Mouse (Mus musculus) midbrain, embryonic 10.5 days (tissue): ENCODE results near the gene Icam4. TPM values are rescaled to one million over a fixed set of nuclear protein-coding genes. Genes with fewer than 3 reads are reported as not detected.

ENCODE experiments used
- DNase-seq: peaks from one replicate; pipeline ENCODE4 v3.0.0-alpha.2; 2017; ENCODE audit warnings: low spot score
- H3K27ac ChIP-seq: fragments of 300-500 bp; sonication (generic); replicated peaks from 2 replicates; pipeline ENCODE4 v1.5.1; 2016; ENCODE audit warnings: mild to moderate bottlenecking
- H3K27me3 ChIP-seq: fragments of 300-500 bp; sonication (generic); 2 replicates; pipeline ENCODE4 v1.6.1; 2016; ENCODE audit warnings: low read depth, mild to moderate bottlenecking; ENCODE audit not compliant: poor library complexity, severe bottlenecking
- H3K36me3 ChIP-seq: fragments of 300-500 bp; sonication (generic); 2 replicates; pipeline ENCODE4 v1.6.1; 2016; ENCODE audit warnings: mild to moderate bottlenecking, moderate library complexity
- H3K4me1 ChIP-seq: fragments of 300-500 bp; sonication (generic); 2 replicates; pipeline ENCODE4 v1.6.1; 2016
- H3K4me3 ChIP-seq: fragments of 300-500 bp; sonication (generic); 2 replicates; pipeline ENCODE4 v1.5.1; 2016; ENCODE audit warnings: mild to moderate bottlenecking, moderate library complexity
- H3K9me3 ChIP-seq: fragments of 300-500 bp; sonication (generic); replicated peaks from 2 replicates; pipeline ENCODE4 v1.6.1; 2016; ENCODE audit warnings: mild to moderate bottlenecking
- WGBS: fragments of 180-500 bp; shearing (Covaris S2); methylation state at CpG from one replicate; pipeline ENCODE4 v1.1.7; 2016; 5-methylcytosine and 5-hydroxymethylcytosine counted together
- polyA plus RNA-seq: library from polyadenylated mRNA; unstranded; fragments of >200 nt; fragmentation: Nextera tagmentation; extraction: Ambion mirVana; gene quantifications from 2 replicates; pipeline ENCODE4 v1.2.1, GENCODE M21; 2016

Gene Icam4
- polyA plus RNA-seq, 1 experiment from 2014 or later: 5.6 TPM

- WGBS: under 1% methylated on average over 13 of the region's 13 CpGs
- no peak overlapping the region for H3K27ac ChIP-seq
- peaks cover 67% of the 10 kb centered on the region for H3K4me1 ChIP-seq
- peak overlapping the region; percentile 58 for H3K4me3 ChIP-seq
- no peaks in the 10 kb centered on the region for H3K36me3 ChIP-seq
- DNase-seq: peak; percentile 80
- no peaks in the 10 kb centered on the region for H3K9me3 ChIP-seq
- peaks cover 100% of the 10 kb centered on the region for H3K27me3 ChIP-seq
These were observed 1.6 kb downstream of the Icam4 start for GRCm38 (mm10) chr9:21030781-21031250.

GRCm38 (mm10) chr9:21031251-21031895 is 2.2 kb downstream of the Icam4 start:
- Histone ChIP-seq H3K4me3 (peak overlapping the region; percentile 58), H3K27ac (no peak overlapping the region), H3K27me3 (peaks cover 100% of the 10 kb centered on the region), H3K9me3 (no peaks in the 10 kb centered on the region), H3K36me3 (no peaks in the 10 kb centered on the region), H3K4me1 (peaks cover 71% of the 10 kb centered on the region)
- WGBS: under 1% methylated on average over 36 of the region's 36 CpGs
- peak; percentile 58 for DNase-seq

- no peak for DNase-seq
- Histone ChIP-seq H3K4me1 (peaks cover 77% of the 10 kb centered on the region), H3K4me3 (peak within 1 kb of the TSS; percentile 58), H3K9me3 (no peaks in the 10 kb centered on the region), H3K36me3 (no peaks in the 10 kb centered on the region), H3K27ac (no peak within 1 kb of the TSS), H3K27me3 (peaks cover 100% of the 10 kb centered on the region)
- under 1% methylated on average over 35 of the region's 35 CpGs for WGBS
These were observed 2.8 kb downstream of the Icam4 start, which contains the start of gene Icam5 for GRCm38 (mm10) chr9:21031896-21032351. Gene Icam5, plus strand, starts transcription at chr9:21032073.

- WGBS: 3% methylated on average over 7 of the region's 7 CpGs
- DNase-seq: no peak
- Histone ChIP-seq H3K36me3 (no peaks in the 10 kb centered on the region), H3K27me3 (peaks cover 100% of the 10 kb centered on the region), H3K4me3 (peak overlapping the region; percentile 58), H3K4me1 (peaks cover 82% of the 10 kb centered on the region), H3K9me3 (no peaks in the 10 kb centered on the region), H3K27ac (no peak overlapping the region)
These were observed 3.3 kb downstream of the Icam4 start for GRCm38 (mm10) chr9:21032491-21032890.

GRCm38 (mm10) chr9:21033136-21033535 is 4.0 kb downstream of the Icam4 start:
- H3K27ac ChIP-seq: no peak overlapping the region
- peaks cover 100% of the 10 kb centered on the region for H3K27me3 ChIP-seq
- peak; percentile 72 for DNase-seq
- H3K9me3 ChIP-seq: no peaks in the 10 kb centered on the region
- H3K4me3 ChIP-seq: peak overlapping the region; percentile 58
- WGBS: under 1% methylated on average over 34 of the region's 34 CpGs
- no peaks in the 10 kb centered on the region for H3K36me3 ChIP-seq
- peaks cover 82% of the 10 kb centered on the region for H3K4me1 ChIP-seq

GRCm38 (mm10) chr9:21034481-21035085 is 5.4 kb downstream of the Icam4 start:
- H3K4me3 ChIP-seq: no peak overlapping the region
- peaks cover 79% of the 10 kb centered on the region for H3K4me1 ChIP-seq
- peaks cover 3% of the 10 kb centered on the region; the same call in 1 of the 2 replicates for H3K9me3 ChIP-seq
- H3K36me3 ChIP-seq: no peaks in the 10 kb centered on the region
- DNase-seq: peak; percentile 35
- 4% methylated on average over 17 of the region's 17 CpGs for WGBS
- peaks cover 100% of the 10 kb centered on the region for H3K27me3 ChIP-seq
- H3K27ac ChIP-seq: no peak overlapping the region

GRCm38 (mm10) chr9:21035586-21035985 is 6.4 kb downstream of the Icam4 start:
- WGBS: 20% methylated on average over 9 of the region's 9 CpGs

GRCm38 (mm10) chr9:21036161-21036560 is 7.0 kb downstream of the Icam4 start:
- 6% methylated on average over 20 of the region's 20 CpGs for WGBS
- H3K9me3 ChIP-seq: peaks cover 3% of the 10 kb centered on the region; the same call in 1 of the 2 replicates
- no peak overlapping the region for H3K27ac ChIP-seq
- H3K4me3 ChIP-seq: no peak overlapping the region
- H3K36me3 ChIP-seq: no peaks in the 10 kb centered on the region
- peaks cover 100% of the 10 kb centered on the region for H3K27me3 ChIP-seq
- DNase-seq: no peak
- peaks cover 65% of the 10 kb centered on the region for H3K4me1 ChIP-seq

More at GRCm38 (mm10) chr9:21035586-21035985, 6.4 kb downstream of the Icam4 start:
- no peaks in the 10 kb centered on the region for H3K36me3 ChIP-seq
- H3K4me1 ChIP-seq: peaks cover 69% of the 10 kb centered on the region
- peaks cover 100% of the 10 kb centered on the region for H3K27me3 ChIP-seq
- 0 out of 2 replicates have a peak overlapping the region, but pooled peaks have one; percentile 2 for H3K4me3 ChIP-seq
- H3K27ac ChIP-seq: no peak overlapping the region
- DNase-seq: no peak
- H3K9me3 ChIP-seq: peaks cover 3% of the 10 kb centered on the region; the same call in 1 of the 2 replicates

GRCm38 (mm10) chr9:21036666-21037065 is 7.5 kb downstream of the Icam4 start:
- Histone ChIP-seq H3K36me3 (no peaks in the 10 kb centered on the region), H3K4me3 (peak overlapping the region; percentile 49; the same call in 1 of the 2 replicates), H3K9me3 (peaks cover 3% of the 10 kb centered on the region; the same call in 1 of the 2 replicates), H3K27me3 (peaks cover 100% of the 10 kb centered on the region), H3K27ac (no peak overlapping the region), H3K4me1 (peaks cover 62% of the 10 kb centered on the region)
- WGBS: 1% methylated on average over 22 of the region's 22 CpGs
- DNase-seq: no peak

GRCm38 (mm10) chr9:21037481-21037891 is 8.3 kb downstream of the Icam4 start:
- H3K27me3 ChIP-seq: peaks cover 95% of the 10 kb centered on the region
- peaks cover 3% of the 10 kb centered on the region; the same call in 1 of the 2 replicates for H3K9me3 ChIP-seq
- 2% methylated on average over 31 of the region's 31 CpGs for WGBS
- peak overlapping the region; percentile 49 for H3K4me3 ChIP-seq
- H3K4me1 ChIP-seq: peaks cover 53% of the 10 kb centered on the region
- peak overlapping the region; percentile 53; the same call in 1 of the 2 replicates for H3K27ac ChIP-seq
- H3K36me3 ChIP-seq: no peaks in the 10 kb centered on the region
- peak; percentile 47 for DNase-seq

GRCm38 (mm10) chr9:21039779-21040178 is 10.6 kb downstream of the Icam4 start:
- peaks cover 72% of the 10 kb centered on the region for H3K27me3 ChIP-seq
- H3K4me3 ChIP-seq: no peak overlapping the region
- no peak overlapping the region for H3K27ac ChIP-seq
- no peak for DNase-seq
- H3K9me3 ChIP-seq: peaks cover 3% of the 10 kb centered on the region; the same call in 1 of the 2 replicates
- no peaks in the 10 kb centered on the region for H3K36me3 ChIP-seq
- H3K4me1 ChIP-seq: peaks cover 37% of the 10 kb centered on the region
- WGBS: 77% methylated on average over 3 of the region's 3 CpGs

- peaks cover 24% of the 10 kb centered on the region for H3K4me1 ChIP-seq
- H3K4me3 ChIP-seq: no peak overlapping the region
- H3K27me3 ChIP-seq: peaks cover 56% of the 10 kb centered on the region
- H3K36me3 ChIP-seq: no peaks in the 10 kb centered on the region
- H3K9me3 ChIP-seq: peaks cover 3% of the 10 kb centered on the region; the same call in 1 of the 2 replicates
- no peak for DNase-seq
- H3K27ac ChIP-seq: no peak overlapping the region
- WGBS: 57% methylated on average over 4 of the region's 4 CpGs
These were observed 12.1 kb downstream of the Icam4 start for GRCm38 (mm10) chr9:21041308-21041707.
